Mouse (Mus musculus): Measurements from ENCODE around the gene Pdcd1lg2.

Gene Pdcd1lg2

GRCm38 (mm10) chr19:29410619-29411018 lies at the start of gene Pdcd1lg2:
Gene Pdcd1lg2, plus strand, starts transcription at chr19:29410919.
- DNase-seq (ENCODE audit: low spot score) = no peak

GRCm38 (mm10) chr19:29361468-29362130 lies 49.1 kb upstream of the Pdcd1lg2 start:
- DNase-seq (ENCODE audit: low spot score) = peak; percentile 94

DNA sequence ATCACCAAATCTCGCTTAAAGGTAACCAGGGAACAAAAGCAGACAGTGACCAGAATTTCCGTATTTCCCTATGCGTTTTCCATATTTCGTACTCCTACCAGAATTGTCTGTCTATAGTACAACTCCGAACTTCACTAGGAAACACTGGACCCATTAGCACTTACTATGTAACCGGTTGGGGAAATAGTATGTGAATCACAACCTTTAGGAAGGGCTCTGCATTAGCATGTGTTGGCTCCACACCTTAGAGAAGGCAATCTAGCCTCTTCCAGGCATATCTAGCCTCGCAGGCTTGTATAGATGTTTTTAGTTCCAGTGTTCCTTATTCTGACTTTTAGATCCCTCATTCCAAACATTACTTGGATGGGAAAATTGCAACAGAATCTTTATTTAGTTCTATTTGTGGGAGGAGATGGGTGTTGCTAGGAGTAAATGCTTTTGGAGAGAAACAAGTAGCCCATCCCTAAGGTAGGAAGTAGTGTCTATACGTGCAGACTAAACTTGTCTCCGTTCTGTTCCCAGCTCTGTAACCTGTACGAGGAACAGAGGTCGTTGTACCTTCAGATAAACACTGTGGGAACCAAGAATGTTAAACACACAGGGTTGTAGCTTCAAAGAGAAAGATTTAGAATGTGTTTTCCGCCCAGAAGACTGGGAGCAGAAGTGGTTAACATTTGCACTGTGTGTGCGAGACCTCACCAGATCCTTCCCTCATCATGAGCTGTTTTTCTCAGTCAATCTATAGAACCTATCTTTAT lies 48.4 kb upstream of the Pdcd1lg2 start:
- DNase-seq (ENCODE audit: low spot score) = no peak

GRCm38 (mm10) chr19:29363557-29363956 lies 47.2 kb upstream of the Pdcd1lg2 start:
- DNase-seq (ENCODE audit: low spot score) = no peak

DNA sequence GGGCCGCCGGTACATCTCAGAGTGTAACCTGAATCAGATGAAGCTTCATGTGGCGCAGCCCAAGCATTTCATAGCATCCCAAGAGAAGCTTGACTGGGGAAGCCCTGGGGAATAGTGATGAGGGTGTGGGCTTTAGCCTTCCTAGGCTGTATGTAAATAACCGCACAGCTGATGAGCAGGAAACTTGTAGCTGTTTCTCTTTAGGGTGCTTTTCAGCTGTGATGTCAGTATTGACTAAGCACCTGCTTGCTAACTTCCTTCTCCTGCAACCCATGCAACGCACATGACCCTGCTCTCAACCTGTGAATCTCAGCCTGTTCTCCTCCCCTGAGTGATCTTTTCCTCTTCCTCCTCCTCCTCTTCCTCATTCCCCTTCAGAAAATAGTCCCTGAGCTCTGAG lies 46.6 kb upstream of the Pdcd1lg2 start:
- no peak for DNase-seq (ENCODE audit: low spot score)

- DNase-seq (ENCODE audit: low spot score) = no peak
Observed at GRCm38 (mm10) chr19:29365105-29365504, 45.6 kb upstream of the Pdcd1lg2 start.

DNA sequence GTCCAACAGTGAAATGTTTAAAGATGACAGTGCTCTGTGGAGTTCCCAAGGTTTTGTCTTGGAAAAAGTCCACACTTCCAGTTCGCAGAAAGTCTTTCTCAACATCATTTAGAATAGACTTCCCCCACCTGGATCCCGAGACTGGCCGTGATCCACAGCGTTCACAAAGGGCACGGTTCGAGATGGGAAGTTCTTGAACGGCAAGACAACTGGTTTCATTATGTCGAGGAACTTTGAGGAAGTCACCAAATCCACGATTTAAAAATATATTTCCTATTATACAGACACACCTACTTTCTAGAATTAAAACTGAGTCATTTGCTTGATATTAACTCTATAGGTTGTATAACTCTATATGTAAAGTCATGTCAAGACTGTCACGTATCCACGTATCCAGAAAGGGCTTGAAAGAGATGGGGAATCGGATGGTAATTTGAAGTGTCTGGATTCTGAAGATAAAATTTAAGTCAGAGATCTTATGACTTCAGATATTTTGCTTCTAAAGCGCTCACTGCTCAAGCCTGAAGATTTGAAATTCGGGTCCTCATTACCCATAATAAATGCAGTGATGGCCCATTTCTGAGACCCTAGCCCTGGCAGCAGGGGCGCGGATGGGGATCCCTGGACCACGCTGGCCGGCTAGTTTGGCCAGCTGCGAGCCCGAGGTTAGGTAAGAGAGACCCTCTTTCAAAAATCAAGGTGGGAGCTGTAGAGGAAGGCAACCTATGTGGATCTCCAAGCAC lies 44.3 kb upstream of the Pdcd1lg2 start:
- no peak for DNase-seq (ENCODE audit: low spot score)

DNA sequence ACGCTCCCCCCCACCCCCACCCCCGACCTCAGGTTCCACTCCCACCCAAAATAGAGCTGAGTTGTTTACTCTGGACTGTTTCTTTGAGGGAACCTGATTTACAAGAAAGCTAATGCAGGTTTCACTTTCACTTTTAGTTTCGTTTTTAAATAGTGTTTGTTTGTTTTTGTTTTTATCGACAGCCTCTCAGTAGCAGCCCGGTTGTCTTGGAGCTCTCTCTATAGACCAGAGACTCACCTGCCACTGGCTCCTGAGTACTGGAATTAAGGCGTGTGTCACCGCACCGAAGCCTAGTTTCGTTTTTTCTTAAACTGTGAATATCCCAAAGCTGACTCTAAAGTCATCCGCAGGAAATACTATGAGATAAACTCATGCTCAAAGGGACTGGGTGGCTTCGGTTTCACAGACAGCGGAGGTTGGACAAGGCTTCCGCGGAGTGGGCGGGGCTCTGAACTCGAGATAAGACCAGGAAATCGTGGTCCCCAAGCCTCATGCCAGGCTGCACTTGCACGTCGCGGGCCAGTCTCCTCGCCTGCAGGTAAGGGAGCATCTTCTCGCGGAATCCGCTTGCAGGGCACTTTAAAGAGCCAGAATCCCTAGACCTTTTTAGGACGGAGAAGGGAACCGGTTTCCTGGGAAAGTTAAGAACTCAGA lies 43.6 kb upstream of the Pdcd1lg2 start, which contains the start of the genes Plgrkt and Cd274:
TSS of gene Plgrkt (minus strand) at position 422 of the 654 bp plus-strand sequence.
TSS of gene Cd274 (plus strand) at position 487 of the 654 bp plus-strand sequence.
- peak; percentile 76 for DNase-seq (ENCODE audit: low spot score)

DNA sequence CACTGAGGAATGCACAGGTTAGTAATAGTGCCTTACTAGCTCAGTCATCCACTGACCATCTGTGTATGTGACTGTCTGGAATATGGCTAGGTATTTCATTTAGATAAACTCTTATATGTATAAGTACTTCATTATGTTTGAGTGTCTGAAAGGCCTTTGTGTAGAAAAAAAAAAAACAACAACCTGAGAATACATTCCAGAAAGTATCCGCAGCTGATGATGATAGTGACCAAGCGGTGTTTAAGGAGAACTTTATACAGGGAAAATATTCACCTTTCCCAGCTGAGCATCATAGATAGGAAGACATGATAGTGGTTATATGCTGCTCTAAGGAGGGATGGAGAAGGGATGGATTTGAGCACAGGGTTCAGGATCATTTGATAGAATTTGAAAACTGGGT lies 42.7 kb upstream of the Pdcd1lg2 start:
- no peak for DNase-seq (ENCODE audit: low spot score)

- no peak for DNase-seq (ENCODE audit: low spot score)
Observed at GRCm38 (mm10) chr19:29368671-29369309, 41.9 kb upstream of the Pdcd1lg2 start.

DNA sequence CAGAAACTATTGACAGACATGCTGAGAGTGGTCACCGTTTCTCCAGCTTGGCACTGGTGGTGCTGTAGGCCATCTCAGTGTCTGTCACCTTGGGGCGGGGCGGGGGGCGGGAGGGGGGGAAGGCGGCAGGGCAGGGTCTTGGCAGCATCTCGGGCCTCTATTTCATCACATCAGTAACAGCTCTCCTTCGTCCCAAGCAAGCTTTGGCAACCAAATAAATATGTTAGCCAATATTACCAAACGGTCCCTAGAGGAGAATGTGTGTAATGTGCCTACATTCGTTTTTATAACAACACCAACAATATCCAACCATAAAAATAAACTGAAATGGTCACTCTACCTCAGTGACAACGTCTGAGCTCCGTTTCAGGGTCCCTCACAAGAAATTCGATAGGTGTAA lies 40.6 kb upstream of the Pdcd1lg2 start:
- DNase-seq (ENCODE audit: low spot score) = no peak

GRCm38 (mm10) chr19:29370545-29371283 lies 40.0 kb upstream of the Pdcd1lg2 start:
- no peak for DNase-seq (ENCODE audit: low spot score)

- no peak for DNase-seq (ENCODE audit: low spot score)
Observed at GRCm38 (mm10) chr19:29371284-29372081, 39.2 kb upstream of the Pdcd1lg2 start.

GRCm38 (mm10) chr19:29372138-29372537 lies 38.6 kb upstream of the Pdcd1lg2 start:
- DNase-seq (ENCODE audit: low spot score) = no peak

DNA sequence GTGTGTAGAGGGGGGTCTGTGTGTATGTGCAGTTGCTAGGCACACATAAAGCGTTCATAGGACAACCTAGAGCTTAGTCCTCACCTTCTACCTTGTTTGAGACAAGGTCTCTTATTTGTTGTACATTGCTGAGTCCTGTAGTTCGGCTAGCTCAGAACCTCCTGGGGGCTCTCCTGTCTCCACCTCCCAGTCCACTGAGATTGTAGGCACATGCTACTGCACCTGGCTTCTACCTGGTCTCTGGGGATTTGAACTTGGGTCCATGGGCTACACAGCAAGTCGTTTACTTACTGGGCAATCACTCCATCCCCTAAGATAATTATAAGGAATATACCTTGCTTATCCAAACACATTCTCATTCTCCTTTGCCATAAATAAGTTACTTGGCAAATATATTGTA lies 38.1 kb upstream of the Pdcd1lg2 start:
- DNase-seq (ENCODE audit: low spot score) = no peak

GRCm38 (mm10) chr19:29373438-29373837 lies 37.3 kb upstream of the Pdcd1lg2 start:
- no peak for DNase-seq (ENCODE audit: low spot score)

DNA sequence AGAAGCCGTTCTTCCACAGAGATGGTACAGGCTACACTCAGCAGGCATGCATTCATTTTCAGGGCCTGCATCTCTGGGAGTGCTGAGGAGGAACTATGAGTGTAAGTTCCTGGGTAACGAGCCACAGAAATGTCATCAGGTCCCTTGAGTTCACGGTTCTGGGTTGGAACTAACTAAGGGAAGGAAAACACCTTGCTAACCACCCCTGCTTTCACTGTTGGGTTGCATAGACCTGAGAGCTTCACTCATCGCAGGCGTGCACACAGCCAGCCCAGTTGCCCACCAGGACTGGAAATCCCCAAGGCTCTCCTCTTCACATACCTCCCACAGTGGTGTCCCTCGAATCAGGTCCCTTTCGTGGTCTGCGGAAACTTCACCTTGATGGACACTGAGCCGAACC lies 35.8 kb upstream of the Pdcd1lg2 start:
- no peak for DNase-seq (ENCODE audit: low spot score)

DNA sequence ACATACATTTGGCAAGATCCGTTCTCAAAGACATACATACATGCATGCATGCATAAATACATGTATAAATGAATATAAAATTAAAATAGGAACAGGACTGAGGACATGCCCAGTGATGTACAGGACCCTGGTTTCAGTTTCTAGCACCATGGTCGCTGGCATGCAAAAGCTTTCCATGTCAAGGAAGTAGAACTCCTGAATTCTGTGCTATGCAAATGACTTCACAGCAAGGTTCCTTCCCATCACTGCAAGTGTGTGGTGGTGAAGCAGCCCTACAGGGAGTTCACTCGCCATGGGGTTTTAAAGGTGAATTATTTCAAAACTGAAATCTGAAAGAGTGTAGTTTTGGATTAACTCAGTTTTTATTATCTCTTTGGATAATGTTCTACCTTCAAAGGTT lies 34.3 kb upstream of the Pdcd1lg2 start:
- no peak for DNase-seq (ENCODE audit: low spot score)

GRCm38 (mm10) chr19:29379839-29380603 lies 30.7 kb upstream of the Pdcd1lg2 start:
- no peak for DNase-seq (ENCODE audit: low spot score)

Data from embryo, embryonic 10.5 days (tissue).